Mouse (Mus musculus) heart, adult 2 months (tissue): ENCODE data around the gene Slc22a14. TPM values are rescaled to one million over a fixed set of nuclear protein-coding genes. Genes with fewer than 3 reads are reported as not detected.

Experiments used
- DNase-seq, 2 experiments: peaks; one replicate each; pipeline ENCODE4 v3.0.0; 2021
- H3K27ac ChIP-seq: fragments of 200-600 bp; 2 replicates; pipeline ENCODE4 v1.8.1; 2022
- H3K27me3 ChIP-seq: fragments of 200-500 bp; 2 replicates; pipeline ENCODE4 v1.6.1; 2012; ENCODE audit warnings: mild to moderate bottlenecking, low read length, inconsistent platforms, mixed read lengths; ENCODE audit not compliant: control insufficient read depth, insufficient read depth
- H3K36me3 ChIP-seq: fragments of 200-500 bp; 2 replicates; pipeline ENCODE4 v1.6.1; 2012; ENCODE audit warnings: low read length, inconsistent platforms; ENCODE audit not compliant: control insufficient read depth, insufficient read depth
- H3K4me1 ChIP-seq: fragments of 200-500 bp; 2 replicates; pipeline ENCODE4 v1.6.1; 2011; ENCODE audit warnings: low read length; ENCODE audit not compliant: control insufficient read depth, insufficient read depth
- H3K4me3 ChIP-seq: fragments of 200-600 bp; 2 replicates; pipeline ENCODE4 v1.8.1; 2022
- H3K79me2 ChIP-seq: fragments of 200-500 bp; replicated peaks from 2 replicates; pipeline ENCODE4 v1.6.1; 2012; ENCODE audit warnings: mild to moderate bottlenecking, inconsistent platforms, low read length, moderate library complexity, mixed read lengths; ENCODE audit not compliant: control insufficient read depth, insufficient read depth
- H3K9ac ChIP-seq: fragments of 200-500 bp; 2 replicates; pipeline ENCODE4 v1.6.1; 2012; ENCODE audit warnings: low read depth, mild to moderate bottlenecking, control low read depth, inconsistent platforms, low read length, mixed read lengths
- CTCF ChIP-seq: fragments of 200-600 bp; IDR thresholded peaks from 2 replicates; pipeline ENCODE4 v1.8.1; 2022; ENCODE audit warnings: antibody characterized with exemption, mild to moderate bottlenecking, moderate library complexity
- EP300 ChIP-seq: fragments of 200-500 bp; IDR thresholded peaks from 2 replicates; pipeline ENCODE4 v1.6.1; 2011; ENCODE audit warnings: low read depth, low read length, control low read depth; ENCODE audit not compliant: insufficient read depth
- POLR2A ChIP-seq: fragments of 200-500 bp; IDR thresholded peaks from 2 replicates; pipeline ENCODE4 v1.6.1; 2011; ENCODE audit warnings: mild to moderate bottlenecking, low read depth, low read length, control low read depth; ENCODE audit not compliant: insufficient read depth
- WGBS: fragments of 180-500 bp; shearing (Covaris S2); methylation state at CpG from one replicate; pipeline ENCODE4 v1.1.7; 2018; 5-methylcytosine and 5-hydroxymethylcytosine counted together
- intact Hi-C: fragments of 180-260 bp; cut with DNase I; formaldehyde crosslinking; loops from one replicate; pipeline ENCODE4 v1.15.1; 2025
- polyA plus RNA-seq: library from polyadenylated mRNA; depleted of rRNA; stranded (reverse); fragments of >200 nt; gene quantifications from 2 replicates; pipeline ENCODE4 v1.2.3, GENCODE M21; 2012
- total RNA-seq, 2 experiments: library from RNA; stranded (reverse); gene quantifications; 2 replicates each; pipeline ENCODE4 v1.2.3; 2021

Gene Slc22a14
- total and polyA plus RNA-seq, 3 experiments = 0.78 TPM; not detected in 2

GRCm38 (mm10) chr9:119402253-119403235, 37.2 kb upstream of the Slc22a14 start:
- no peaks in the 10 kb centered on the region for H3K27me3 ChIP-seq
- peak overlapping the region; percentile 88 for H3K4me3 ChIP-seq
- H3K9ac ChIP-seq = peak overlapping the region; percentile 90
- H3K79me2 ChIP-seq = peaks cover 2% of the 10 kb centered on the region; the same call in 1 of the 2 replicates
- no peak for TF ChIP-seq POLR2A
- TF ChIP-seq CTCF = no peak
- no peak for TF ChIP-seq EP300
- H3K36me3 ChIP-seq = no peaks in the 10 kb centered on the region
- WGBS = under 1% methylated on average over 127 of the region's 127 CpGs
- intact Hi-C loops = loop anchor here (5.0 kb wide), 1 partner anchor 60 kb away; the partner anchor contains the start of gene Myd88
- H3K4me1 ChIP-seq = peaks cover 6% of the 10 kb centered on the region
- peak overlapping the region; percentile 90 for H3K27ac ChIP-seq
- DNase-seq = peak; percentile 73 to 75

- no peaks in the 10 kb centered on the region for H3K36me3 ChIP-seq
- peak within 1 kb of the TSS; percentile 90 for H3K9ac ChIP-seq
- 0% methylated on average over 28 of the region's 32 CpGs for WGBS
- no peak for TF ChIP-seq EP300
- TF ChIP-seq POLR2A = peak; percentile 60; the same call in 1 of the 2 replicates
- TF ChIP-seq CTCF = peak; percentile 73
- peaks cover 2% of the 10 kb centered on the region; the same call in 1 of the 2 replicates for H3K79me2 ChIP-seq
- H3K4me1 ChIP-seq = peaks cover 4% of the 10 kb centered on the region
- intact Hi-C loops = loop anchor here (2.0 to 5.0 kb wide), 3 partner anchors 29 to 60 kb away; partner anchors contain the start of genes Myd88 and Xylb
- H3K27me3 ChIP-seq = no peaks in the 10 kb centered on the region
- peak; percentile 95 to 96 for DNase-seq
- peak within 1 kb of the TSS; percentile 90 for H3K27ac ChIP-seq
- H3K4me3 ChIP-seq = peak within 1 kb of the TSS; percentile 88
Observed at GRCm38 (mm10) chr9:119401801-119402214, 36.5 kb upstream of the Slc22a14 start, which contains the start of gene Acvr2b. Gene Acvr2b (plus strand): TSS chr9:119402118.

GRCm38 (mm10) chr9:119401351-119401750, 36.0 kb upstream of the Slc22a14 start:
- H3K27ac ChIP-seq = peak overlapping the region; percentile 81
- DNase-seq = no peak
- H3K27me3 ChIP-seq = no peaks in the 10 kb centered on the region
- H3K4me3 ChIP-seq = peak overlapping the region; percentile 58
- intact Hi-C loops = loop anchor here (2.0 to 5.0 kb wide), 3 partner anchors 29 to 59 kb away; partner anchors contain the start of genes Myd88 and Xylb
- no peak for TF ChIP-seq POLR2A
- H3K79me2 ChIP-seq = peaks cover 2% of the 10 kb centered on the region; the same call in 1 of the 2 replicates
- 1% methylated on average over 7 of the region's 7 CpGs for WGBS
- peak overlapping the region; percentile 64 for H3K9ac ChIP-seq
- peaks cover 4% of the 10 kb centered on the region for H3K4me1 ChIP-seq
- no peaks in the 10 kb centered on the region for H3K36me3 ChIP-seq

- Histone ChIP-seq H3K9ac (no peak overlapping the region), H3K36me3 (no peaks in the 10 kb centered on the region), H3K4me1 (no peaks in the 10 kb centered on the region), H3K27me3 (no peaks in the 10 kb centered on the region), H3K27ac (no peak overlapping the region), H3K79me2 (no peaks in the 10 kb centered on the region), H3K4me3 (no peak overlapping the region)
- no peak for DNase-seq
- intact Hi-C loops = no loop called here
- no peak for TF ChIP-seq EP300
- 0 out of 2 replicates have a peak, but pooled peaks have one; percentile 9 for TF ChIP-seq CTCF
- TF ChIP-seq POLR2A = no peak
- WGBS = 74% methylated on average over 1 of the region's 1 CpGs
Observed at GRCm38 (mm10) chr9:119394808-119395207, 29.5 kb upstream of the Slc22a14 start.

DNA sequence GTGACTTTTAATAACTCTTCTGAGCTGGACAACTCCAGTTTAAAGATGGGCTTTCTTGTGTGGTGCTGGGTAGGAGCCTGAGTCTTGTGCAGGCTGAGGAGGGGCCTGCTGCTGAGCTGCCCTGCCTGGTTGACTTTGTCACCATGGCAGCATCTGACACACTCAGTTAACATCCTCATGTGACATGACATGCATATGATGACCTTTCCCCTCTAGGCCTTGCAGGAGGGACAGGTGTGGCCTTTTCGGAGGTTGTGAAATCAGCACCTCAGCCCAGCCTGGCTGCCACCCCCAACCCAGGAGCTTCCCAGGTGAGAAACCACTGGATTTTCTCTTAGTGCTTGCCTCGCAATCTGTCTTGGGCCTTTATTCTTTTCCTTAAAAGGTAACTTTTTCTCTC, 24.9 kb upstream of the Slc22a14 start:
- no peak for DNase-seq
- H3K27me3 ChIP-seq = no peaks in the 10 kb centered on the region
- 97% methylated on average over 2 of the region's 2 CpGs for WGBS
- intact Hi-C loops = no loop called here
- no peak overlapping the region for H3K27ac ChIP-seq
- no peaks in the 10 kb centered on the region for H3K4me1 ChIP-seq
- no peak overlapping the region for H3K4me3 ChIP-seq
- H3K36me3 ChIP-seq = no peaks in the 10 kb centered on the region
- TF ChIP-seq EP300 = no peak
- TF ChIP-seq POLR2A = no peak
- no peak for TF ChIP-seq CTCF
- H3K79me2 ChIP-seq = no peaks in the 10 kb centered on the region
- no peak overlapping the region for H3K9ac ChIP-seq
